Mouse (Mus musculus): ENCODE results near the gene Atxn1. TPM values are rescaled to one million over a fixed set of nuclear protein-coding genes. Genes with fewer than 3 reads are reported as not detected.

The Atxn1 gene
- total and polyA plus RNA-seq, 3 experiments = 7.5 to 30.1 (median 27.3) TPM

- TF ChIP-seq POLR2A (IDR thresholded peaks at IDR 0.05; ENCODE audit: insufficient read depth, low read depth, low read length) = no peak
- no peak for TF ChIP-seq EP300 (IDR thresholded peaks at IDR 0.05; ENCODE audit: insufficient read depth, low read depth, low read length)
- TF ChIP-seq CTCF (IDR thresholded peaks at IDR 0.05) = no peak
- Histone ChIP-seq H3K27ac (no peak overlapping the region), H3K27me3 (ENCODE audit: control insufficient read depth, insufficient read depth, low read length) (no peaks in the 10 kb centered on the region), H3K4me3 (no peak overlapping the region), H3K79me2 (replicated peaks; ENCODE audit: control insufficient read depth, insufficient read depth, low read length) (no peaks in the 10 kb centered on the region), H3K36me3 (ENCODE audit: control insufficient read depth, insufficient read depth, low read length) (peaks cover 13% of the 10 kb centered on the region), H3K4me1 (ENCODE audit: control insufficient read depth, insufficient read depth, low read length) (peaks cover 13% of the 10 kb centered on the region; the same call in 1 of the 2 replicates), H3K9ac (ENCODE audit: low read depth, low read length) (no peak overlapping the region)
- 72% methylated on average over 11 of the region's 11 CpGs for WGBS
- intact Hi-C loops (cut with DNase I) = no loop called here
- DNase-seq = no peak
Observed at GRCm38 (mm10) chr13:45527232-45527964, 437.4 kb downstream of the Atxn1 start.

DNA sequence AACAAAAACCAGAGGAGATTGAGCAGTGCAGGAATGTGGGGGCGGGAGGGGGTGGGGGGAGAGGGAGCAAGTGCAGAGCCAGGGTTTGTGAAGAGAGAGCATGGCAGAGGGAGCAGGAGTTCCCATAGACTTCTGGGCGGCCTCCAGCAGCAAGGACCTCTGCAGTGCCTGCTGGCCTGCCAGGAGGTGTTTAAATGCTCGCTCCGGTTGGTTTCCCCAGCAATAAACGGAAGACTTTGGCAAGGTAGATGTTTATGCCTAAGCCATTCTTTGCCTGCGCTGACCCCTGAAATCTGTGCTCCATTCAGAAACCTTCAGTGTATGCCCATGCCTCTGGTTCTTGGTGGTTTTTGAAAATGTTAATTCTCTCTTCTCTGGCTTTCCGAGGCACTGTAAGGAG, 438.6 kb downstream of the Atxn1 start:
- no peak overlapping the region for H3K4me3 ChIP-seq

GRCm38 (mm10) chr13:45524791-45525435, 439.9 kb downstream of the Atxn1 start:
- no peaks in the 10 kb centered on the region for H3K27me3 ChIP-seq (ENCODE audit: control insufficient read depth, insufficient read depth, low read length)
- peak overlapping the region; percentile 57 for H3K27ac ChIP-seq
- DNase-seq = no peak
- no peak overlapping the region for H3K4me3 ChIP-seq
- no peaks in the 10 kb centered on the region for H3K79me2 ChIP-seq (replicated peaks; ENCODE audit: control insufficient read depth, insufficient read depth, low read length)
- peaks cover 3% of the 10 kb centered on the region; the same call in 1 of the 2 replicates for H3K4me1 ChIP-seq (ENCODE audit: control insufficient read depth, insufficient read depth, low read length)
- H3K9ac ChIP-seq (ENCODE audit: low read depth, low read length) = no peak overlapping the region
- whole genome bisulfite sequencing = 89% methylated on average over 6 of the region's 6 CpGs
- no peak for TF ChIP-seq EP300 (IDR thresholded peaks at IDR 0.05; ENCODE audit: insufficient read depth, low read depth, low read length)
- no peak for TF ChIP-seq CTCF (IDR thresholded peaks at IDR 0.05)
- TF ChIP-seq POLR2A (IDR thresholded peaks at IDR 0.05; ENCODE audit: insufficient read depth, low read depth, low read length) = no peak
- intact Hi-C loops (cut with DNase I) = no loop called here
- H3K36me3 ChIP-seq (ENCODE audit: control insufficient read depth, insufficient read depth, low read length) = peaks cover 6% of the 10 kb centered on the region

More for the DNA sequence above, 438.6 kb downstream of the Atxn1 start:
- H3K9ac ChIP-seq (ENCODE audit: low read depth, low read length) = no peak overlapping the region
- H3K79me2 ChIP-seq (replicated peaks; ENCODE audit: control insufficient read depth, insufficient read depth, low read length) = no peaks in the 10 kb centered on the region
- no peak for DNase-seq
- H3K4me1 ChIP-seq (ENCODE audit: control insufficient read depth, insufficient read depth, low read length) = peaks cover 11% of the 10 kb centered on the region; the same call in 1 of the 2 replicates
- 74% methylated on average over 7 of the region's 7 CpGs for WGBS
- TF ChIP-seq POLR2A (IDR thresholded peaks at IDR 0.05; ENCODE audit: insufficient read depth, low read depth, low read length) (no peak), CTCF (IDR thresholded peaks at IDR 0.05) (no peak), EP300 (IDR thresholded peaks at IDR 0.05; ENCODE audit: insufficient read depth, low read depth, low read length) (no peak)
- no peaks in the 10 kb centered on the region for H3K27me3 ChIP-seq (ENCODE audit: control insufficient read depth, insufficient read depth, low read length)
- peak overlapping the region; percentile 54 for H3K27ac ChIP-seq
- peaks cover 11% of the 10 kb centered on the region for H3K36me3 ChIP-seq (ENCODE audit: control insufficient read depth, insufficient read depth, low read length)
- intact Hi-C loops (cut with DNase I) = no loop called here

- intact Hi-C loops (cut with DNase I) = no loop called here
- peak in 1 of 2 experiments; percentile 55 for DNase-seq
- Histone ChIP-seq H3K27me3 (ENCODE audit: control insufficient read depth, insufficient read depth, low read length) (no peaks in the 10 kb centered on the region), H3K4me3 (no peak overlapping the region), H3K4me1 (ENCODE audit: control insufficient read depth, insufficient read depth, low read length) (peaks cover 2% of the 10 kb centered on the region; the same call in 1 of the 2 replicates), H3K79me2 (replicated peaks; ENCODE audit: control insufficient read depth, insufficient read depth, low read length) (no peaks in the 10 kb centered on the region), H3K9ac (ENCODE audit: low read depth, low read length) (no peak overlapping the region), H3K27ac (peak overlapping the region; percentile 57), H3K36me3 (ENCODE audit: control insufficient read depth, insufficient read depth, low read length) (peaks cover 6% of the 10 kb centered on the region)
- 59% methylated on average over 3 of the region's 3 CpGs for WGBS
- TF ChIP-seq CTCF (IDR thresholded peaks at IDR 0.05) (no peak), POLR2A (IDR thresholded peaks at IDR 0.05; ENCODE audit: insufficient read depth, low read depth, low read length) (no peak), EP300 (IDR thresholded peaks at IDR 0.05; ENCODE audit: insufficient read depth, low read depth, low read length) (no peak)
Observed at GRCm38 (mm10) chr13:45524305-45524704, 440.5 kb downstream of the Atxn1 start.

DNA sequence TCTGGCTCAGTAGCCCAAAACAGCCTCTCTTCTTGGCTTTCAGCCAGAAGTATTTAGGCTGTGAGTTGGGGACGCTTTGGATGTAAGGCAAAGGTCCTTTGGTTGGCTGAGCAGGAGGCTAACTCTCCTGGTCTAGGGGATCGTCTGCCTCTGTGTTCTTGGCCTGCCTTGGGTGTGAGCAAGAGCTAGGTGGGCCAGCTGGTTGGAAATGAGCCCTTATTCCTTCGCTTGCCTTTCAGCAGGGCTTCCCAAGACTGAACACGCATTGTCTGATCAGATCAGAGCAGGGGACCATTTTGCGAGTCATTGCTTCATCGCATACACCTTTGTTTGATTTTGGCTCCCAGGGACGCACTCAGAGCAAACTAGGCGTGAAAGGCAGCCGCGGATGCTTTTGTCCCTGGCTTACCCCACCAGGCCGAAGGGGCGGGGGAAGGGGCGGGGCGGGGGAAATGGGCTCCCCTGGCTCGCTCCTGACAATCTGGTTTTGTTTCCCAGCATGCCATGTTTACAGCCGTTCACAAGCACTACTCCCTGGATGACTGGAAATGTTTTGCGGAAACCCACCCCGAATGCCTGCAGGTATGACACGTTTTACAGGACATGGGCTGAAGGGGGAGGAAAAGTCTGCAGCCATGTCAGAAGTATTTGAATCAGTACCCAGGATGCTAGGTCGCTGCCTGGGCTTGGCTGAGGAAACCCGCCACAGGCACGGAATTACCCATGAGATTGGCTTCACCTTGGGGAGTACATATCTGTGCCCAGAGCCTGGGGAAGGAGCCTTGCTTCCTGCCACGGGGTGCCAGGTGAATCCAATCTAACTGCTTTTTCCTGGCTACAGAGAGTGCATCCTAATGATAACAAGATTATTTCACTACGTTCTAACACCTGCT, 448.1 kb downstream of the Atxn1 start:
- peak overlapping the region; percentile 14; the same call in 1 of the 2 replicates for H3K9ac ChIP-seq (ENCODE audit: low read depth, low read length)
- H3K4me1 ChIP-seq (ENCODE audit: control insufficient read depth, insufficient read depth, low read length) = peaks cover 21% of the 10 kb centered on the region
- peaks cover 17% of the 10 kb centered on the region; the same call in 1 of the 2 replicates for H3K36me3 ChIP-seq (ENCODE audit: control insufficient read depth, insufficient read depth, low read length)
- intact Hi-C loops (cut with DNase I) = no loop called here
- 0 out of 2 replicates have a peak overlapping the region, but pooled peaks have one; percentile 19 for H3K4me3 ChIP-seq
- H3K27me3 ChIP-seq (ENCODE audit: control insufficient read depth, insufficient read depth, low read length) = no peaks in the 10 kb centered on the region
- H3K79me2 ChIP-seq (replicated peaks; ENCODE audit: control insufficient read depth, insufficient read depth, low read length) = 0 out of 2 replicates have a peak, but pooled peaks cover 1% of the 10 kb centered on the region
- peak; percentile 51 to 53 for DNase-seq
- H3K27ac ChIP-seq = peak overlapping the region; percentile 56
- WGBS = 8% methylated on average over 24 of the region's 24 CpGs
- no peak for TF ChIP-seq EP300 (IDR thresholded peaks at IDR 0.05; ENCODE audit: insufficient read depth, low read depth, low read length)
- no peak for TF ChIP-seq CTCF (IDR thresholded peaks at IDR 0.05)
- TF ChIP-seq POLR2A (IDR thresholded peaks at IDR 0.05; ENCODE audit: insufficient read depth, low read depth, low read length) = no peak

All from heart, adult 2 months (tissue).